Mouse (Mus musculus): ENCODE measurements around the gene B230217C12Rik. TPM values are rescaled to one million over a fixed set of nuclear protein-coding genes. Genes with fewer than 3 reads are reported as not detected.

The B230217C12Rik gene
- polyA plus RNA-seq, 1 experiment from 2014 or later: 5.5 TPM

- H3K4me1 ChIP-seq (ENCODE audit: control insufficient read depth in 2 of 2, insufficient read depth in 2 of 2, low read length in 2 of 2): peaks cover 5 to 8% of the 10 kb centered on the region in 2 experiments
- no peaks in the 10 kb centered on the region for H3K27me3 ChIP-seq (ENCODE audit: control insufficient read depth, insufficient read depth, low read length)
- ATAC-seq (ENCODE audit: insufficient number of reproducible peaks, insufficient read depth, low FRiP score, low read depth): no peak
- H3K36me3 ChIP-seq (ENCODE audit: control insufficient read depth, insufficient read depth, low read length): peaks cover 76% of the 10 kb centered on the region
- no peaks in the 10 kb centered on the region for H3K9me3 ChIP-seq (ENCODE audit: control insufficient read depth, low read length)
- H3K9ac ChIP-seq (ENCODE audit: low read length): no peak overlapping the region
- 83% methylated on average over 9 of the region's 9 CpGs for WGBS
- no peak overlapping the region for H3K4me3 ChIP-seq (ENCODE audit: control insufficient read depth in 1 of 2, insufficient read depth in 1 of 2, low read depth in 1 of 2, low read length in 2 of 2)
- H3K27ac ChIP-seq (replicated peaks in 1 of 2; ENCODE audit: control insufficient read depth in 1 of 2, insufficient read depth in 1 of 2, low read depth in 2 of 2, low read length in 2 of 2): no peak overlapping the region
- H3K4me2 ChIP-seq (ENCODE audit: low read length): no peak overlapping the region
Observed at GRCm38 (mm10) chr11:97825971-97826370, 14.6 kb upstream of the B230217C12Rik start.

DNA sequence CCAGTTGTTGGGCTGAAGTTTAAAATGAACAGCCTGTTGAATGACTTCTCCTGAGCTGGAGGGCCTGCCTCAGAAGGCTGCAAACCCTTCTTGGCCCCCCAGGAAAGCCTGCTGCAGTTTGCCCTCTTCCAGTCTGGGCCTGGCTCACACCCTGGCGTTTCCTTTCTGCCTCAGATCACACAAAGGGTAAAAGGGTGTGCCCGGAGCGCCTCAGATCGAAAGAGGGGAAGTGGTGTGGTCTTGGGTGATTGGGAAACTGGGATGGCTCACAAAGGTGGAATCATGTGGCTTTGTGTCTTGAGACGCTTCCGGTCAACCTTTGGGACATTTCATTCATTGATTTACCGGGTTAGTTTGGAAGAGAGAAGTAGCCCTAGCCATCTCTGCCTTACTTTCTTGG, 14.2 kb upstream of the B230217C12Rik start:
- WGBS: 76% methylated on average over 7 of the region's 7 CpGs
- no peak for ATAC-seq (ENCODE audit: insufficient number of reproducible peaks, insufficient read depth, low FRiP score, low read depth)
- H3K36me3 ChIP-seq (ENCODE audit: control insufficient read depth, insufficient read depth, low read length): peaks cover 76% of the 10 kb centered on the region

GRCm38 (mm10) chr11:97827654-97828053, 12.9 kb upstream of the B230217C12Rik start:
- 51% methylated on average over 6 of the region's 6 CpGs for WGBS
- Histone ChIP-seq H3K27ac (replicated peaks in 1 of 2; ENCODE audit: control insufficient read depth in 1 of 2, insufficient read depth in 1 of 2, low read depth in 2 of 2, low read length in 2 of 2) (no peak overlapping the region), H3K36me3 (ENCODE audit: control insufficient read depth, insufficient read depth, low read length) (peaks cover 83% of the 10 kb centered on the region), H3K9me3 (ENCODE audit: control insufficient read depth, low read length) (no peaks in the 10 kb centered on the region), H3K27me3 (ENCODE audit: control insufficient read depth, insufficient read depth, low read length) (no peaks in the 10 kb centered on the region), H3K4me1 (ENCODE audit: control insufficient read depth in 2 of 2, insufficient read depth in 2 of 2, low read length in 2 of 2) (peaks cover 0 to 3% of the 10 kb centered on the region in 2 experiments; a peak in 1 of 4 replicates), H3K4me3 (ENCODE audit: control insufficient read depth in 1 of 2, insufficient read depth in 1 of 2, low read depth in 1 of 2, low read length in 2 of 2) (no peak overlapping the region), H3K4me2 (ENCODE audit: low read length) (no peak overlapping the region), H3K9ac (ENCODE audit: low read length) (no peak overlapping the region)
- no peak for ATAC-seq (ENCODE audit: insufficient number of reproducible peaks, insufficient read depth, low FRiP score, low read depth)

More for the DNA sequence above, 14.2 kb upstream of the B230217C12Rik start:
- Histone ChIP-seq H3K4me3 (ENCODE audit: control insufficient read depth in 1 of 2, insufficient read depth in 1 of 2, low read depth in 1 of 2, low read length in 2 of 2) (no peak overlapping the region), H3K4me2 (ENCODE audit: low read length) (no peak overlapping the region), H3K9me3 (ENCODE audit: control insufficient read depth, low read length) (no peaks in the 10 kb centered on the region), H3K4me1 (ENCODE audit: control insufficient read depth in 2 of 2, insufficient read depth in 2 of 2, low read length in 2 of 2) (peaks cover 1 to 3% of the 10 kb centered on the region in 2 experiments; a peak in 3 of 4 replicates), H3K9ac (ENCODE audit: low read length) (no peak overlapping the region), H3K27me3 (ENCODE audit: control insufficient read depth, insufficient read depth, low read length) (no peaks in the 10 kb centered on the region), H3K27ac (replicated peaks in 1 of 2; ENCODE audit: control insufficient read depth in 1 of 2, insufficient read depth in 1 of 2, low read depth in 2 of 2, low read length in 2 of 2) (no peak overlapping the region)

DNA sequence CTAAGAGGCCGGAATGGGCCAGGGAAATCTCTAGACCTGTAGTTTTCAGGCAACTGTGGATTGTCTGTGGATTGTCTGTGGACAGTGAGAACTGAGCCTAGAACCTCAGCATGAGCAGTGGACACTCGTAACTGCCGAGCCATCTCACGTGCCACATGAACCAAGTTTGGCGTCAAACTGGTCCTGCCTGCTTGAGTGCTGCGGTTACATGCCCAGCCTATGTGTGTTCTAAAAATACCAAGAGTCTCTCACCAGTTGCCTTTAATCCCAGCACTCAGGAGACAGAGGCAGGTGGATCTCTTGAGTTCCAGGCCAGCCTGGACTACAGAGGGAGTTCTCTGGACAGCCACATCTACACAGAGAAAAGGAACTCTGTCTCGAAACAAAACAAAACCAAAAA, 11.2 kb upstream of the B230217C12Rik start:
- Histone ChIP-seq H3K4me2 (ENCODE audit: low read length) (no peak overlapping the region), H3K27me3 (ENCODE audit: control insufficient read depth, insufficient read depth, low read length) (no peaks in the 10 kb centered on the region), H3K36me3 (ENCODE audit: control insufficient read depth, insufficient read depth, low read length) (peaks cover 84% of the 10 kb centered on the region), H3K27ac (replicated peaks in 1 of 2; ENCODE audit: control insufficient read depth in 1 of 2, insufficient read depth in 1 of 2, low read depth in 2 of 2, low read length in 2 of 2) (no peak overlapping the region), H3K4me3 (ENCODE audit: control insufficient read depth in 1 of 2, insufficient read depth in 1 of 2, low read depth in 1 of 2, low read length in 2 of 2) (no peak overlapping the region), H3K9me3 (ENCODE audit: control insufficient read depth, low read length) (no peaks in the 10 kb centered on the region), H3K4me1 (ENCODE audit: control insufficient read depth in 2 of 2, insufficient read depth in 2 of 2, low read length in 2 of 2) (peaks cover 0 to 3% of the 10 kb centered on the region in 2 experiments; a peak in 1 of 4 replicates), H3K9ac (ENCODE audit: low read length) (no peak overlapping the region)
- no peak for ATAC-seq (ENCODE audit: insufficient number of reproducible peaks, insufficient read depth, low FRiP score, low read depth)
- 75% methylated on average over 7 of the region's 7 CpGs for WGBS

- 86% methylated on average over 12 of the region's 12 CpGs for WGBS
- Histone ChIP-seq H3K9me3 (ENCODE audit: control insufficient read depth, low read length) (no peaks in the 10 kb centered on the region), H3K9ac (ENCODE audit: low read length) (no peak overlapping the region), H3K36me3 (ENCODE audit: control insufficient read depth, insufficient read depth, low read length) (peaks cover 84% of the 10 kb centered on the region), H3K27me3 (ENCODE audit: control insufficient read depth, insufficient read depth, low read length) (no peaks in the 10 kb centered on the region), H3K4me2 (ENCODE audit: low read length) (no peak overlapping the region), H3K27ac (replicated peaks in 1 of 2; ENCODE audit: control insufficient read depth in 1 of 2, insufficient read depth in 1 of 2, low read depth in 2 of 2, low read length in 2 of 2) (no peak overlapping the region), H3K4me3 (ENCODE audit: control insufficient read depth in 1 of 2, insufficient read depth in 1 of 2, low read depth in 1 of 2, low read length in 2 of 2) (no peak overlapping the region), H3K4me1 (ENCODE audit: control insufficient read depth in 2 of 2, insufficient read depth in 2 of 2, low read length in 2 of 2) (peaks cover 0 to 3% of the 10 kb centered on the region in 2 experiments; a peak in 1 of 4 replicates)
- ATAC-seq (ENCODE audit: insufficient number of reproducible peaks, insufficient read depth, low FRiP score, low read depth): no peak
Observed at GRCm38 (mm10) chr11:97829913-97830476, 10.6 kb upstream of the B230217C12Rik start.

DNA sequence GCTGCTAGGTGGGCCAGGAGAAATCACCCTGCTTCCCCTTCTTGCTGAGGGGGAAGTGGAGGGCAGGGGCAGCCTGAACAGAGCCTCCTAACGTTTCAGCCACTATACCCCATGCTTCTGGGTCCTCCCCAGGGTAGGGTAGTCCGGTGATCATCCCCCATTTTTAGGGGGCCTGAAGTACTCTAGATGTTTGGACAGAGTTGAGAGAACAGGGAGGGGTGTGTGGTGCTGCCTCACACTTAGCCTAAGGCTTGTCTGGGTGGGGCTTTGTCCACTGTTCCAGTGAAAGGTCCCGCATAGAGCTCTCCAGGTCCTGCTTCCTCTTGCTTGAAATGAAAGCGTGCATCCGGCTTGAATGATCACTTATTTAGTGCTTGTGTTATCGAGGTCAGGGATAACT, 10.1 kb upstream of the B230217C12Rik start:
- Histone ChIP-seq H3K9ac (ENCODE audit: low read length) (no peak overlapping the region), H3K4me1 (ENCODE audit: control insufficient read depth in 2 of 2, insufficient read depth in 2 of 2, low read length in 2 of 2) (peaks cover 0 to 3% of the 10 kb centered on the region in 2 experiments; a peak in 1 of 4 replicates), H3K4me3 (ENCODE audit: control insufficient read depth in 1 of 2, insufficient read depth in 1 of 2, low read depth in 1 of 2, low read length in 2 of 2) (no peak overlapping the region), H3K27ac (replicated peaks in 1 of 2; ENCODE audit: control insufficient read depth in 1 of 2, insufficient read depth in 1 of 2, low read depth in 2 of 2, low read length in 2 of 2) (no peak overlapping the region), H3K4me2 (ENCODE audit: low read length) (no peak overlapping the region), H3K9me3 (ENCODE audit: control insufficient read depth, low read length) (no peaks in the 10 kb centered on the region), H3K27me3 (ENCODE audit: control insufficient read depth, insufficient read depth, low read length) (no peaks in the 10 kb centered on the region), H3K36me3 (ENCODE audit: control insufficient read depth, insufficient read depth, low read length) (peaks cover 84% of the 10 kb centered on the region)
- ATAC-seq (ENCODE audit: insufficient number of reproducible peaks, insufficient read depth, low FRiP score, low read depth): no peak
- 83% methylated on average over 6 of the region's 6 CpGs for WGBS

GRCm38 (mm10) chr11:97832001-97832400, 8.6 kb upstream of the B230217C12Rik start:
- Histone ChIP-seq H3K4me3 (ENCODE audit: control insufficient read depth in 1 of 2, insufficient read depth in 1 of 2, low read depth in 1 of 2, low read length in 2 of 2) (no peak overlapping the region), H3K27ac (replicated peaks in 1 of 2; ENCODE audit: control insufficient read depth in 1 of 2, insufficient read depth in 1 of 2, low read depth in 2 of 2, low read length in 2 of 2) (no peak overlapping the region), H3K4me2 (ENCODE audit: low read length) (no peak overlapping the region), H3K27me3 (ENCODE audit: control insufficient read depth, insufficient read depth, low read length) (no peaks in the 10 kb centered on the region), H3K9me3 (ENCODE audit: control insufficient read depth, low read length) (no peaks in the 10 kb centered on the region), H3K9ac (ENCODE audit: low read length) (no peak overlapping the region), H3K36me3 (ENCODE audit: control insufficient read depth, insufficient read depth, low read length) (peaks cover 84% of the 10 kb centered on the region), H3K4me1 (ENCODE audit: control insufficient read depth in 2 of 2, insufficient read depth in 2 of 2, low read length in 2 of 2) (peaks cover 0 to 5% of the 10 kb centered on the region in 2 experiments; a peak in 2 of 4 replicates)
- WGBS: 83% methylated on average over 11 of the region's 11 CpGs
- no peak for ATAC-seq (ENCODE audit: insufficient number of reproducible peaks, insufficient read depth, low FRiP score, low read depth)

- Histone ChIP-seq H3K9me3 (ENCODE audit: control insufficient read depth, low read length) (no peaks in the 10 kb centered on the region), H3K4me3 (ENCODE audit: control insufficient read depth in 1 of 2, insufficient read depth in 1 of 2, low read depth in 1 of 2, low read length in 2 of 2) (no peak overlapping the region), H3K4me1 (ENCODE audit: control insufficient read depth in 2 of 2, insufficient read depth in 2 of 2, low read length in 2 of 2) (peaks cover 0 to 5% of the 10 kb centered on the region in 2 experiments; a peak in 2 of 4 replicates), H3K27me3 (ENCODE audit: control insufficient read depth, insufficient read depth, low read length) (no peaks in the 10 kb centered on the region), H3K27ac (replicated peaks in 1 of 2; ENCODE audit: control insufficient read depth in 1 of 2, insufficient read depth in 1 of 2, low read depth in 2 of 2, low read length in 2 of 2) (no peak overlapping the region), H3K36me3 (ENCODE audit: control insufficient read depth, insufficient read depth, low read length) (peaks cover 86% of the 10 kb centered on the region), H3K9ac (ENCODE audit: low read length) (no peak overlapping the region), H3K4me2 (ENCODE audit: low read length) (no peak overlapping the region)
- ATAC-seq (ENCODE audit: insufficient number of reproducible peaks, insufficient read depth, low FRiP score, low read depth): no peak
- WGBS: 80% methylated on average over 15 of the region's 15 CpGs
Observed at GRCm38 (mm10) chr11:97833352-97833751, 7.2 kb upstream of the B230217C12Rik start.
